In the genomic region with DNA sequence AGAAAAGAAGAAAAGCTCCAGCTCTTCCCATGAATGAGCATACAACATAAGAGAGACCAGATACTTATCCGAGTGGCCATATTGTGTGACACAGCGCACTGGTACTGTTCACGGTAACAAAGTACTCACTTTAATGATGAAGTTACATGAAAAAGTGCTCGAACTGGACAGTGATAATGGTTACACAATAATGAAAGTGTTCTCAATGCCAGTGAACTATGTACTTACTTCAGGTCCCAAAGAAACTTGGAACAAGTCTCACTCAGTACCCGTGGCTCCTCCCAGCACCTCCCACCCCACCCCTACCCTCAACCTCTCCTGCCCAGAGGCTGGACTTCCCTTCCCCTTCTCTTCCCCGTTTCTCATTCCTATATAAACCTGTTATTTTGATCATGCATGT, we compare ENCODE assay signal across 21 mouse cellular contexts. TPM values are rescaled to one million over a fixed set of nuclear protein-coding genes. Genes with fewer than 3 reads are reported as not detected.
DNase-seq lines count a peak whose midpoint lies in the region; ATAC-seq and TF ChIP-seq lines count a peak whose summit lies in the region.
"Had no signal": no experiment of that assay in that cellular context is flagged by ENCODE, and none has a peak within 500 bp of the region (broad histone marks: within the 10 kb centered on the region; RNA-seq: fewer than 3 reads in every experiment).

No protein-coding gene starts in this region.

- DNase-seq in liver, adult 2 months (ENCODE audit: extremely low read depth, low read depth, low spot score): peak; percentile 95
- peak; percentile 11 for DNase-seq in lung, postnatal 25 days (ENCODE audit: low spot score)
- DNase-seq in lung, postnatal 10 days: no peak
- DNase-seq in frontal cortex, postnatal 10 days (ENCODE audit: low spot score in 2 of 2): no peak
- DNase-seq: adrenal gland, adult 8-10 months; adrenal gland, postnatal 25 days; cerebellum, adult 18-20 months; cerebellum, adult 9-10 months; cerebellum, postnatal 14 days; gastrocnemius, adult 2 months; gastrocnemius, postnatal 14 days; heart, adult 11 months had no signal

- 20% methylated on average over 6 of the region's 6 CpGs for WGBS in liver, adult 2 months
- 69% methylated on average over 6 of the region's 6 CpGs for WGBS in liver, embryonic 12.5 days (ENCODE audit: insufficient replicate concordance)
- 45% methylated on average over 6 of the region's 6 CpGs for WGBS in small intestine, adult 2 months

- H3K4me3 ChIP-seq in liver, adult 2 months (ENCODE audit: insufficient read depth, low read depth, low read length): no peak overlapping the region
- no peak overlapping the region for H3K4me3 ChIP-seq in liver, embryonic 12.5 days
- no peak overlapping the region for H3K4me3 ChIP-seq in small intestine, adult 2 months (ENCODE audit: low read depth, low read length)
- H3K4me3 ChIP-seq: forebrain, embryonic 10.5 days; forebrain, embryonic 13.5 days; gastrocnemius, adult 2 months; hindbrain, embryonic 12.5 days; hindbrain, embryonic 15.5 days had no signal

- peaks cover 12% of the 10 kb centered on the region for H3K4me1 ChIP-seq in liver, adult 2 months (ENCODE audit: control insufficient read depth, insufficient read depth, low read length)
- H3K4me1 ChIP-seq in liver, embryonic 12.5 days: peaks cover 2% of the 10 kb centered on the region; the same call in 1 of the 2 replicates
- peaks cover 9% of the 10 kb centered on the region; the same call in 1 of the 2 replicates for H3K4me1 ChIP-seq in small intestine, adult 2 months (ENCODE audit: control insufficient read depth, insufficient read depth, insufficient read length, low read length)
- H3K4me1 ChIP-seq: forebrain, embryonic 10.5 days; forebrain, embryonic 13.5 days; hindbrain, embryonic 12.5 days; hindbrain, embryonic 15.5 days had no signal

- peaks cover 3% of the 10 kb centered on the region; the same call in 1 of the 2 replicates for H3K79me2 ChIP-seq in liver, adult 2 months (ENCODE audit: control insufficient read depth, insufficient read depth, low read length)

- no peaks in the 10 kb centered on the region; the same call in 1 of the 2 replicates for H3K36me3 ChIP-seq in liver, adult 2 months (ENCODE audit: control insufficient read depth, insufficient read depth, low read length)
- H3K36me3 ChIP-seq in liver, embryonic 12.5 days: no peaks in the 10 kb centered on the region
- no peaks in the 10 kb centered on the region for H3K36me3 ChIP-seq in small intestine, adult 2 months (ENCODE audit: control insufficient read depth, insufficient read depth, low read length)
- H3K36me3 ChIP-seq: forebrain, embryonic 10.5 days; hindbrain, embryonic 12.5 days; hindbrain, embryonic 15.5 days had no signal

- H3K27ac ChIP-seq in liver, adult 2 months (replicated peaks; ENCODE audit: insufficient read depth, low read depth, low read length): peak overlapping the region; percentile 88
- no peak overlapping the region for H3K27ac ChIP-seq in liver, embryonic 12.5 days
- peak overlapping the region; percentile 86 for H3K27ac ChIP-seq in small intestine, adult 2 months (ENCODE audit: insufficient read depth, low read depth, low read length)
- H3K27ac ChIP-seq: forebrain, embryonic 10.5 days; forebrain, embryonic 13.5 days; gastrocnemius, adult 2 months; hindbrain, embryonic 12.5 days; hindbrain, embryonic 15.5 days had no signal

- ATAC-seq in liver, embryonic 12.5 days: no peak
- ATAC-seq: CD4-positive, CD25-positive, alpha-beta regulatory T cell, adult 4 months; forebrain, embryonic 13.5 days; forebrain, embryonic 16.5 days had no signal

- TF ChIP-seq CTCF in liver, adult 2 months (IDR thresholded peaks at IDR 0.05; ENCODE audit: low read depth, low read length): no peak
- no peak for TF ChIP-seq CTCF in small intestine, adult 2 months (IDR thresholded peaks at IDR 0.05; ENCODE audit: extremely low read depth, insufficient read length, insufficient replicate concordance, low read depth, low read length)

- H3K9me3 ChIP-seq in liver, embryonic 12.5 days (replicated peaks): no peaks in the 10 kb centered on the region
- H3K9me3 ChIP-seq: forebrain, embryonic 10.5 days; forebrain, embryonic 13.5 days; hindbrain, embryonic 12.5 days; hindbrain, embryonic 15.5 days had no signal

- no peaks in the 10 kb centered on the region for H3K27me3 ChIP-seq in liver, adult 2 months (ENCODE audit: control insufficient read depth, insufficient read depth, low read length)
- H3K27me3 ChIP-seq in liver, embryonic 12.5 days (replicated peaks): no peaks in the 10 kb centered on the region
- H3K27me3 ChIP-seq in small intestine, adult 2 months (ENCODE audit: control insufficient read depth, insufficient read depth, low read length): no peaks in the 10 kb centered on the region
- H3K27me3 ChIP-seq: forebrain, embryonic 13.5 days; hindbrain, embryonic 12.5 days; hindbrain, embryonic 15.5 days had no signal

- H3K4me2 ChIP-seq in liver, embryonic 12.5 days: no peak overlapping the region
- H3K4me2 ChIP-seq: forebrain, embryonic 13.5 days; heart, embryonic 11.5 days; hindbrain, embryonic 12.5 days; hindbrain, embryonic 15.5 days had no signal

- H3K9ac ChIP-seq in liver, adult 2 months (ENCODE audit: low read depth, low read length): 0 out of 2 replicates have a peak overlapping the region, but pooled peaks have one; percentile 39
- no peak overlapping the region for H3K9ac ChIP-seq in liver, embryonic 12.5 days
- H3K9ac ChIP-seq: forebrain, embryonic 13.5 days; hindbrain, embryonic 12.5 days; hindbrain, embryonic 15.5 days had no signal

- TF ChIP-seq POLR2A in liver, adult 2 months (IDR thresholded peaks at IDR 0.05; ENCODE audit: extremely low read depth, insufficient read depth, low read length): no peak
- no peak for TF ChIP-seq POLR2A in small intestine, adult 2 months (IDR thresholded peaks at IDR 0.05; ENCODE audit: low read depth, low read length)

RNA-seq across cellular contexts. Expression of a gene that starts 5.6 kb away (rescaled TPM):
- total RNA-seq in liver, adult 2 months (2014; rRNA removed): 66.8 and 86.8 TPM in 2 replicates
- 7.6 and 9.5 TPM in 2 replicates for polyA plus RNA-seq in liver, adult 2 months (2012; rRNA removed)
- polyA plus RNA-seq in liver, embryonic 12.5 days (2016; fragmentation: Nextera tagmentation; extraction: Ambion mirVana): 6.6 and 7.9 TPM in 2 replicates
- 2.3 and 9.3 TPM in 2 replicates for polyA plus RNA-seq in small intestine, adult 2 months (2012; rRNA removed)

Comparison
In these comparisons a context has a peak if more than half of its experiments do, and no peak if none do; other contexts are left out.
1. DNase-seq: peak in liver, adult 2 months (single experiment) and lung, postnatal 25 days (single experiment); none in lung, postnatal 10 days (single experiment) and frontal cortex, postnatal 10 days (0 of 2).